Mouse (Mus musculus): ENCODE results near the gene Vwf. TPM values are rescaled to one million over a fixed set of nuclear protein-coding genes. Genes with fewer than 3 reads are reported as not detected.
A peak's percentile ranks its signal among the peaks of the same experiment; 100 is the strongest.

Vwf gene
- total and polyA plus RNA-seq, 2 experiments from 2014 or later: 16.6 to 36.7 TPM

GRCm38 (mm10) chr6:125597716-125598115 lies 51.1 kb downstream of the Vwf start:
- 80% methylated on average over 4 of the region's 4 CpGs for WGBS
- Histone ChIP-seq H3K27ac (ENCODE audit: low read depth, low read length) (no peak overlapping the region), H3K4me3 (ENCODE audit: low read depth, low read length) (no peak overlapping the region), H3K27me3 (ENCODE audit: insufficient read depth, low read length) (no peaks in the 10 kb centered on the region), H3K36me3 (ENCODE audit: insufficient read depth, low read length) (no peaks in the 10 kb centered on the region), H3K4me1 (ENCODE audit: insufficient read depth, low read length) (no peaks in the 10 kb centered on the region), H3K9ac (replicated peaks; ENCODE audit: low read length, poor library complexity, severe bottlenecking) (no peak overlapping the region), H3K4me2 (ENCODE audit: low read depth, low read length, poor library complexity, severe bottlenecking) (no peak overlapping the region), H3K9me3 (ENCODE audit: low read length) (no peaks in the 10 kb centered on the region)
- no peak for ATAC-seq (ENCODE audit: low FRiP score)
- TF ChIP-seq CTCF (IDR thresholded peaks at IDR 0.05): no peak
- no peak for DNase-seq (ENCODE audit: low spot score)

- no peaks in the 10 kb centered on the region for H3K27me3 ChIP-seq (ENCODE audit: insufficient read depth, low read length)
- no peak overlapping the region for H3K27ac ChIP-seq (ENCODE audit: low read depth, low read length)
- 40% methylated on average over 9 of the region's 9 CpGs for WGBS
- DNase-seq (ENCODE audit: low spot score): peak; percentile 85
- TF ChIP-seq CTCF (IDR thresholded peaks at IDR 0.05): peak; percentile 97
- no peak overlapping the region for H3K4me2 ChIP-seq (ENCODE audit: low read depth, low read length, poor library complexity, severe bottlenecking)
- no peaks in the 10 kb centered on the region for H3K36me3 ChIP-seq (ENCODE audit: insufficient read depth, low read length)
- no peak overlapping the region for H3K9ac ChIP-seq (replicated peaks; ENCODE audit: low read length, poor library complexity, severe bottlenecking)
- no peak overlapping the region for H3K4me3 ChIP-seq (ENCODE audit: low read depth, low read length)
- H3K9me3 ChIP-seq (ENCODE audit: low read length): no peaks in the 10 kb centered on the region
- H3K4me1 ChIP-seq (ENCODE audit: insufficient read depth, low read length): no peaks in the 10 kb centered on the region
- no peak for ATAC-seq (ENCODE audit: low FRiP score)
Observed at GRCm38 (mm10) chr6:125600036-125600558, 53.5 kb downstream of the Vwf start.

- H3K9ac ChIP-seq (replicated peaks; ENCODE audit: low read length, poor library complexity, severe bottlenecking): no peak overlapping the region
- no peak overlapping the region for H3K27ac ChIP-seq (ENCODE audit: low read depth, low read length)
- TF ChIP-seq CTCF (IDR thresholded peaks at IDR 0.05): no peak
- no peaks in the 10 kb centered on the region for H3K27me3 ChIP-seq (ENCODE audit: insufficient read depth, low read length)
- ATAC-seq (ENCODE audit: low FRiP score): no peak
- H3K9me3 ChIP-seq (ENCODE audit: low read length): no peaks in the 10 kb centered on the region
- H3K4me1 ChIP-seq (ENCODE audit: insufficient read depth, low read length): no peaks in the 10 kb centered on the region
- DNase-seq (ENCODE audit: low spot score): no peak
- no peak overlapping the region for H3K4me3 ChIP-seq (ENCODE audit: low read depth, low read length)
- H3K36me3 ChIP-seq (ENCODE audit: insufficient read depth, low read length): no peaks in the 10 kb centered on the region
- 90% methylated on average over 8 of the region's 8 CpGs for WGBS
- no peak overlapping the region for H3K4me2 ChIP-seq (ENCODE audit: low read depth, low read length, poor library complexity, severe bottlenecking)
Observed at GRCm38 (mm10) chr6:125600669-125601068, 54.1 kb downstream of the Vwf start.

DNA sequence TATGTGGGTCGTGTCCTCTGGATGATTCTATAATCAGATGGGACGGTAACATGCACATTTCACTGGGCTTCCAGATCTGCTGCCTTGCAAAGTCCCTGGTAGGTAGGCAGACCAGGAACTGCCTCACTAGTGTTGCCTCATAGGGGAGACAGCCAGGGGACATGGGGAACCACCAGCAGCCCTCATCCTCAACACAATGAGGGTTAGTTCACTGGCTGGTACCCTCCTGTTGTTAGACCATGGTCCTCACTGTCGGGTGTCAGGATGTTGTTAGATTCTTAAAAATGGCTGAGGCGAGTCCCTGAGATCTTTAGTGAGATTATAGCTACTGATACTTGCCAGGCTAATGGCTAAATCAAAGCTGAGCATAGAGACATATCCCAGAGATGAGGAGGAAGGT lies 54.6 kb downstream of the Vwf start:
- TF ChIP-seq CTCF (IDR thresholded peaks at IDR 0.05): no peak
- H3K27ac ChIP-seq (ENCODE audit: low read depth, low read length): no peak overlapping the region
- 69% methylated on average over 4 of the region's 4 CpGs for WGBS
- ATAC-seq (ENCODE audit: low FRiP score) (no peak), DNase-seq (ENCODE audit: low spot score) (no peak)
- no peaks in the 10 kb centered on the region for H3K36me3 ChIP-seq (ENCODE audit: insufficient read depth, low read length)
- H3K4me1 ChIP-seq (ENCODE audit: insufficient read depth, low read length): no peaks in the 10 kb centered on the region
- no peak overlapping the region for H3K4me3 ChIP-seq (ENCODE audit: low read depth, low read length)
- H3K4me2 ChIP-seq (ENCODE audit: low read depth, low read length, poor library complexity, severe bottlenecking): no peak overlapping the region
- no peak overlapping the region for H3K9ac ChIP-seq (replicated peaks; ENCODE audit: low read length, poor library complexity, severe bottlenecking)
- H3K9me3 ChIP-seq (ENCODE audit: low read length): no peaks in the 10 kb centered on the region
- H3K27me3 ChIP-seq (ENCODE audit: insufficient read depth, low read length): no peaks in the 10 kb centered on the region

GRCm38 (mm10) chr6:125601748-125602147 lies 55.2 kb downstream of the Vwf start:
- ATAC-seq (ENCODE audit: low FRiP score): no peak
- no peak for DNase-seq (ENCODE audit: low spot score)
- no peak overlapping the region for H3K27ac ChIP-seq (ENCODE audit: low read depth, low read length)
- H3K4me1 ChIP-seq (ENCODE audit: insufficient read depth, low read length): no peaks in the 10 kb centered on the region
- no peaks in the 10 kb centered on the region for H3K27me3 ChIP-seq (ENCODE audit: insufficient read depth, low read length)
- H3K4me2 ChIP-seq (ENCODE audit: low read depth, low read length, poor library complexity, severe bottlenecking): no peak overlapping the region
- H3K36me3 ChIP-seq (ENCODE audit: insufficient read depth, low read length): no peaks in the 10 kb centered on the region
- 81% methylated on average over 5 of the region's 5 CpGs for WGBS
- H3K4me3 ChIP-seq (ENCODE audit: low read depth, low read length): no peak overlapping the region
- no peak overlapping the region for H3K9ac ChIP-seq (replicated peaks; ENCODE audit: low read length, poor library complexity, severe bottlenecking)
- TF ChIP-seq CTCF (IDR thresholded peaks at IDR 0.05): no peak
- no peaks in the 10 kb centered on the region for H3K9me3 ChIP-seq (ENCODE audit: low read length)

DNA sequence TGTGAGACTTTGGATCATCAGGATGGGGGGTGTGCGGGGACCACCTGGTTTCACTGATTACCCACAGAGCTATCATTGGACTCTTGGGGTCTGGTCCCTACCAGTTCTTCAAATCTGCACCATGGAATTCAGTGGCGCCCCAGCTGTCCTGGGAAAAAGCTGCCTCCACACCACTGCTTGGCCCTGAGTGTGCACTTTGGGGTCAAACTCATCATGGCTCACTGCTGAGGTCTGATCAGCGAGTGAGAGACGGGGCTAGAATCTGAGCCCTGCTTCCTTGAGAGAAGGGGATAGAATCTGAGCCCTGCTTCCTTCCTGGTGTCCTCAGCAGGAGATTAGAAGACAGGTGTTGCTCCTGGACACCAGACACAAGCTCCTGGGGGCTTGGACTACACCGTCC lies 55.8 kb downstream of the Vwf start:
- 86% methylated on average over 5 of the region's 5 CpGs for WGBS
- no peak overlapping the region for H3K4me2 ChIP-seq (ENCODE audit: low read depth, low read length, poor library complexity, severe bottlenecking)
- ATAC-seq (ENCODE audit: low FRiP score): no peak

More for the DNA sequence above, 55.8 kb downstream of the Vwf start:
- H3K9ac ChIP-seq (replicated peaks; ENCODE audit: low read length, poor library complexity, severe bottlenecking): no peak overlapping the region
- no peak for DNase-seq (ENCODE audit: low spot score)
- H3K4me1 ChIP-seq (ENCODE audit: insufficient read depth, low read length): no peaks in the 10 kb centered on the region
- no peaks in the 10 kb centered on the region for H3K27me3 ChIP-seq (ENCODE audit: insufficient read depth, low read length)
- H3K9me3 ChIP-seq (ENCODE audit: low read length): no peaks in the 10 kb centered on the region
- TF ChIP-seq CTCF (IDR thresholded peaks at IDR 0.05): no peak
- no peaks in the 10 kb centered on the region for H3K36me3 ChIP-seq (ENCODE audit: insufficient read depth, low read length)
- H3K4me3 ChIP-seq (ENCODE audit: low read depth, low read length): no peak overlapping the region
- H3K27ac ChIP-seq (ENCODE audit: low read depth, low read length): no peak overlapping the region
